Mouse (Mus musculus): Measurements from ENCODE around the gene Lpp. TPM values are rescaled to one million over a fixed set of nuclear protein-coding genes. Genes with fewer than 3 reads are reported as not detected.

The Lpp gene
- polyA plus RNA-seq, 1 experiment from 2014 or later, result 17.1 TPM

GRCm38 (mm10) chr16:24859509-24860140 is 466.3 kb downstream of the Lpp start:
- DNase-seq (ENCODE audit: low spot score), result no peak

- peak; percentile 48 for DNase-seq (ENCODE audit: low spot score)
Observed at GRCm38 (mm10) chr16:24860445-24860844, 467.1 kb downstream of the Lpp start.

GRCm38 (mm10) chr16:24861374-24861773 is 468.1 kb downstream of the Lpp start:
- DNase-seq (ENCODE audit: low spot score), result no peak

GRCm38 (mm10) chr16:24874235-24874634 is 480.9 kb downstream of the Lpp start:
- peak; percentile 62 for DNase-seq (ENCODE audit: low spot score)

GRCm38 (mm10) chr16:24875661-24876060 is 482.4 kb downstream of the Lpp start:
- DNase-seq (ENCODE audit: low spot score), result no peak

- no peak for DNase-seq (ENCODE audit: low spot score)
Observed at GRCm38 (mm10) chr16:24878977-24879376, 485.7 kb downstream of the Lpp start.

GRCm38 (mm10) chr16:24880698-24881097 is 487.4 kb downstream of the Lpp start:
- no peak for DNase-seq (ENCODE audit: low spot score)

- no peak for DNase-seq (ENCODE audit: low spot score)
Observed at GRCm38 (mm10) chr16:24881981-24882775, 488.9 kb downstream of the Lpp start.

GRCm38 (mm10) chr16:24884017-24884416 is 490.7 kb downstream of the Lpp start:
- peak; percentile 19 for DNase-seq (ENCODE audit: low spot score)

- DNase-seq (ENCODE audit: low spot score), result no peak
Observed at GRCm38 (mm10) chr16:24886346-24886745, 493.0 kb downstream of the Lpp start.

- DNase-seq (ENCODE audit: low spot score), result peak; percentile 77
Observed at GRCm38 (mm10) chr16:24886943-24887342, 493.6 kb downstream of the Lpp start.

- no peak for DNase-seq (ENCODE audit: low spot score)
Observed at GRCm38 (mm10) chr16:24891453-24891852, 498.1 kb downstream of the Lpp start.

- DNase-seq (ENCODE audit: low spot score), result no peak
Observed at GRCm38 (mm10) chr16:24895160-24895559, 501.9 kb downstream of the Lpp start.

GRCm38 (mm10) chr16:24897641-24898040 is 504.3 kb downstream of the Lpp start:
- no peak for DNase-seq (ENCODE audit: low spot score)

- DNase-seq (ENCODE audit: low spot score), result no peak
Observed at GRCm38 (mm10) chr16:24900241-24900796, 507.0 kb downstream of the Lpp start.

- no peak for DNase-seq (ENCODE audit: low spot score)
Observed at GRCm38 (mm10) chr16:24901139-24901859, 508.0 kb downstream of the Lpp start.

- DNase-seq (ENCODE audit: low spot score), result no peak
Observed at GRCm38 (mm10) chr16:24902111-24902510, 508.8 kb downstream of the Lpp start.

- no peak for DNase-seq (ENCODE audit: low spot score)
Observed at GRCm38 (mm10) chr16:24908926-24909325, 515.6 kb downstream of the Lpp start.

- no peak for DNase-seq (ENCODE audit: low spot score)
Observed at GRCm38 (mm10) chr16:24910321-24910720, 517.0 kb downstream of the Lpp start.

GRCm38 (mm10) chr16:24910834-24911233 is 517.5 kb downstream of the Lpp start:
- DNase-seq (ENCODE audit: low spot score), result peak; percentile 60

- DNase-seq (ENCODE audit: low spot score), result no peak
Observed at GRCm38 (mm10) chr16:24912381-24912780, 519.1 kb downstream of the Lpp start.

- DNase-seq (ENCODE audit: low spot score), result peak; percentile 56
Observed at GRCm38 (mm10) chr16:24913021-24913420, 519.7 kb downstream of the Lpp start.
